Mouse (Mus musculus): Measurements from ENCODE around the gene Leng1. TPM values are rescaled to one million over a fixed set of nuclear protein-coding genes. Genes with fewer than 3 reads are reported as not detected.

Leng1 gene
- total and polyA plus RNA-seq, 3 experiments, result 5.8 to 8.5 (median 6.7) TPM

- in situ Hi-C loops (cut with MboI; ENCODE audit: low pct_ligation_motif_present, low pct_unique_long_range_greater_than_20kb, low sequenced_read_pairs), result no loop called here
- peaks cover 13% of the 10 kb centered on the region for H3K79me2 ChIP-seq (replicated peaks; ENCODE audit: control insufficient read depth, extremely low read depth, insufficient read depth, poor library complexity, severe bottlenecking)
- H3K27me3 ChIP-seq (replicated peaks), result no peaks in the 10 kb centered on the region
- TF ChIP-seq POLR2AphosphoS2 (IDR thresholded peaks at IDR 0.05; ENCODE audit: low read depth, low read length) (no peak), E2F4 (IDR thresholded peaks at IDR 0.05; ENCODE audit: insufficient replicate concordance, low read depth, low read length) (peak; percentile 87; the same call in 1 of the 2 replicates), IRF4 (IDR thresholded peaks at IDR 0.05; ENCODE audit: low read depth, low read length) (0 out of 2 replicates have a peak, but pooled peaks have one; percentile 5), MAX (IDR thresholded peaks at IDR 0.05; ENCODE audit: low read length) (0 out of 2 replicates have a peak, but pooled peaks have one; percentile 2), SIN3A (IDR thresholded peaks at IDR 0.05; ENCODE audit: low read length) (peak; percentile 79)
- no peaks in the 10 kb centered on the region for H3K9me3 ChIP-seq (replicated peaks; ENCODE audit: low read length)
- H3K36me3 ChIP-seq (replicated peaks in 1 of 2; ENCODE audit: control insufficient read depth in 1 of 2, insufficient read depth in 1 of 2, low read length in 1 of 2), result peaks cover 12 to 53% of the 10 kb centered on the region in 2 experiments
- peak overlapping the region; percentile 89 for H3K27ac ChIP-seq (ENCODE audit: insufficient read depth, low read depth)
- peak overlapping the region; percentile 83 for H3K4me2 ChIP-seq (ENCODE audit: insufficient read depth, low read depth, poor library complexity, severe bottlenecking)
- dilution Hi-C loops (cut with MboI; ENCODE audit: extremely low pct_ligation_motif_present, extremely low pct_unique_long_range_greater_than_20kb, low sequenced_read_pairs), result no loop called here
- peaks cover 0 to 33% of the 10 kb centered on the region in 2 experiments; a peak in 3 of 4 replicates for H3K4me1 ChIP-seq (ENCODE audit: control insufficient read depth in 1 of 2, insufficient read depth in 2 of 2)
- peak; percentile 95 for DNase-seq (ENCODE audit: extremely low read depth)
- peak overlapping the region; percentile 66 to 100 (median 77) for H3K4me3 ChIP-seq (replicated peaks in 1 of 3; ENCODE audit: low read depth in 2 of 3, low read length in 2 of 3, poor library complexity in 1 of 3)
- H3K9ac ChIP-seq (ENCODE audit: insufficient read depth, low read depth), result peak overlapping the region; percentile 93
These were observed 28.7 kb upstream of the Leng1 start for GRCm38 (mm10) chr7:3694076-3694948.

- in situ Hi-C loops (cut with MboI; ENCODE audit: low pct_ligation_motif_present, low pct_unique_long_range_greater_than_20kb, low sequenced_read_pairs) (no loop called here), dilution Hi-C loops (cut with MboI; ENCODE audit: extremely low pct_ligation_motif_present, extremely low pct_unique_long_range_greater_than_20kb, low sequenced_read_pairs) (no loop called here)
- H3K9ac ChIP-seq (ENCODE audit: insufficient read depth, low read depth), result peak overlapping the region; percentile 93
- H3K4me3 ChIP-seq (replicated peaks in 1 of 3; ENCODE audit: low read depth in 2 of 3, low read length in 2 of 3, poor library complexity in 1 of 3), result peak overlapping the region; percentile 63 to 100 (median 77)
- no peak for DNase-seq (ENCODE audit: extremely low read depth)
- H3K4me2 ChIP-seq (ENCODE audit: insufficient read depth, low read depth, poor library complexity, severe bottlenecking), result peak overlapping the region; percentile 57
- H3K27ac ChIP-seq (ENCODE audit: insufficient read depth, low read depth), result peak overlapping the region; percentile 89
- peaks cover 0 to 33% of the 10 kb centered on the region in 2 experiments; a peak in 3 of 4 replicates for H3K4me1 ChIP-seq (ENCODE audit: control insufficient read depth in 1 of 2, insufficient read depth in 2 of 2)
- peaks cover 13% of the 10 kb centered on the region for H3K79me2 ChIP-seq (replicated peaks; ENCODE audit: control insufficient read depth, extremely low read depth, insufficient read depth, poor library complexity, severe bottlenecking)
- H3K9me3 ChIP-seq (replicated peaks; ENCODE audit: low read length), result no peaks in the 10 kb centered on the region
- H3K36me3 ChIP-seq (replicated peaks in 1 of 2; ENCODE audit: control insufficient read depth in 1 of 2, insufficient read depth in 1 of 2, low read length in 1 of 2), result peaks cover 12 to 48% of the 10 kb centered on the region in 2 experiments
- no peaks in the 10 kb centered on the region for H3K27me3 ChIP-seq (replicated peaks)
- TF ChIP-seq MAZ (IDR thresholded peaks at IDR 0.05; ENCODE audit: low read depth, low read length) (peak; percentile 12; the same call in 1 of the 2 replicates), MAX (IDR thresholded peaks at IDR 0.05; ENCODE audit: low read length) (peak; percentile 76; the same call in 1 of the 2 replicates), JUND (conservative IDR thresholded peaks at IDR 0.05; ENCODE audit: low read depth, low read length) (no peak), NRF1 (IDR thresholded peaks at IDR 0.05; ENCODE audit: low read depth, low read length) (0 out of 2 replicates have a peak, but pooled peaks have one; percentile 3), KAT2A (IDR thresholded peaks at IDR 0.05; ENCODE audit: insufficient replicate concordance, low read length) (0 out of 2 replicates have a peak, but pooled peaks have one; percentile 5), CHD1 (IDR thresholded peaks at IDR 0.05; ENCODE audit: low read depth, low read length) (0 out of 2 replicates have a peak, but pooled peaks have one; percentile 51), POLR2AphosphoS2 (IDR thresholded peaks at IDR 0.05; ENCODE audit: low read depth, low read length) (0 out of 2 replicates have a peak, but pooled peaks have one; percentile 73), MYC (IDR thresholded peaks at IDR 0.05; ENCODE audit: low read depth, low read length) (0 out of 2 replicates have a peak, but pooled peaks have one; percentile 39), MXI1 (IDR thresholded peaks at IDR 0.05; ENCODE audit: low read depth, low read length) (peak; percentile 58; the same call in 1 of the 2 replicates), TBP (conservative IDR thresholded peaks at IDR 0.05; ENCODE audit: low read depth, low read length) (no peak)
These were observed 28.1 kb upstream of the Leng1 start for GRCm38 (mm10) chr7:3693809-3694075.

Data from CH12.LX (cell line).